Mouse (Mus musculus): ENCODE data around the gene Asb11. TPM values are rescaled to one million over a fixed set of nuclear protein-coding genes. Genes with fewer than 3 reads are reported as not detected.

Gene Asb11
- total RNA-seq, 4 experiments from 2014 or later: 5.3 to 7.6 (median 6.4) TPM

GRCm38 (mm10) chrX:164441306-164441705 lies 4.5 kb downstream of the Asb11 start:
- no peak for DNase-seq (ENCODE audit: low spot score in 2 of 2)

- no peak for DNase-seq (ENCODE audit: low spot score in 2 of 2)
Observed at GRCm38 (mm10) chrX:164445601-164446000, 8.8 kb downstream of the Asb11 start.

GRCm38 (mm10) chrX:164446106-164446551 lies 9.3 kb downstream of the Asb11 start:
- no peak for DNase-seq (ENCODE audit: low spot score in 2 of 2)

- DNase-seq (ENCODE audit: low spot score in 2 of 2): no peak
Observed at GRCm38 (mm10) chrX:164446835-164447681, 10.3 kb downstream of the Asb11 start.

- no peak for DNase-seq (ENCODE audit: low spot score in 2 of 2)
Observed at GRCm38 (mm10) chrX:164447682-164448071, 10.9 kb downstream of the Asb11 start.

GRCm38 (mm10) chrX:164449201-164449600 lies 12.4 kb downstream of the Asb11 start:
- no peak for DNase-seq (ENCODE audit: low spot score in 2 of 2)

GRCm38 (mm10) chrX:164459205-164459878 lies 22.5 kb downstream of the Asb11 start:
- no peak for DNase-seq (ENCODE audit: low spot score in 2 of 2)

- no peak for DNase-seq (ENCODE audit: low spot score in 2 of 2)
Observed at GRCm38 (mm10) chrX:164502258-164502657, 65.5 kb downstream of the Asb11 start.

- DNase-seq (ENCODE audit: low spot score in 2 of 2): no peak
Observed at GRCm38 (mm10) chrX:164505709-164506498, 69.1 kb downstream of the Asb11 start, which contains the start of gene Asb9. Gene Asb9 (plus strand): TSS chrX:164506327.

- no peak for DNase-seq (ENCODE audit: low spot score in 2 of 2)
Observed at GRCm38 (mm10) chrX:164507068-164507467, 70.3 kb downstream of the Asb11 start.

GRCm38 (mm10) chrX:164508728-164509127 lies 71.9 kb downstream of the Asb11 start:
- no peak for DNase-seq (ENCODE audit: low spot score in 2 of 2)

Other genes with a start within 250 kb of the Asb11 start
- gene Bmx, start 178.8 kb upstream of the Asb11 start, total RNA-seq (2022): 1 to 10 TPM; 1.1 to 1.6 (median 1.3) TPM
- gene Pir, start 167.6 kb upstream of the Asb11 start, total RNA-seq (2022): 10 to 100 TPM in 3 of 4 experiments, 1 to 10 TPM in 1; 8.9 to 11.1 (median 10.4) TPM
- gene Vegfd, start 63.6 kb upstream of the Asb11 start, total RNA-seq (2022): 1 to 10 TPM; 2.1 to 3.2 (median 2.3) TPM
- 1 to 10 TPM; 6.0 to 6.9 (median 6.2) TPM for gene Piga, start 17.2 kb upstream of the Asb11 start, total RNA-seq (2022)
- gene Asb9, start 69.3 kb downstream of the Asb11 start, total RNA-seq (2022): not detected

Data from left cerebral cortex, adult 8-10 months (tissue).